Mouse (Mus musculus): Measurements from ENCODE around the gene Dlx6.

Gene Dlx6

GRCm38 (mm10) chr6:6877981-6878840 is 15.1 kb downstream of the Dlx6 start:
- DNase-seq: no peak

DNA sequence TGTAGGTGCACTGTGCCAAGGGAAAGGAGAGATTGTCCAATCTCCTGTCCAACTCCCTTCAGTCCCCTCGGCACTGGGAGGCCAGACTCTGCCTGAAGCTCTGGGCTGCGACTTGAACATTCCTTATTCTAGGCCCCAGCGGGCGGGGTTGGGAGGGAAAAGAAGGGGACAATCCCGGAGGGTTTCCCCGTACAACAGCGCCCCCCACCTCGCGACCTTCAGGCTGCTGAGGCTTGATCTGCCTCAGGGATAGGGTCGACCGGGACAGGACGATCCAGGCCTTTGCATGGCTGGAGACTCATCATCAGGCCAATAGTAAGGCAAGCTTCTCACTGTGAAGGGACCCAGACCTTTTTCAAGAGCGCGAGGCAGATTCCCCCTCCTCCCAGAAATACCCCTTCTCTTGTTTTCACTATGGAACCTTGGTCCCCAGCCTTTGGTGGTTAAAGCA is 15.7 kb downstream of the Dlx6 start:
- DNase-seq: no peak

GRCm38 (mm10) chr6:6879371-6880325 is 16.5 kb downstream of the Dlx6 start:
- DNase-seq: no peak

DNA sequence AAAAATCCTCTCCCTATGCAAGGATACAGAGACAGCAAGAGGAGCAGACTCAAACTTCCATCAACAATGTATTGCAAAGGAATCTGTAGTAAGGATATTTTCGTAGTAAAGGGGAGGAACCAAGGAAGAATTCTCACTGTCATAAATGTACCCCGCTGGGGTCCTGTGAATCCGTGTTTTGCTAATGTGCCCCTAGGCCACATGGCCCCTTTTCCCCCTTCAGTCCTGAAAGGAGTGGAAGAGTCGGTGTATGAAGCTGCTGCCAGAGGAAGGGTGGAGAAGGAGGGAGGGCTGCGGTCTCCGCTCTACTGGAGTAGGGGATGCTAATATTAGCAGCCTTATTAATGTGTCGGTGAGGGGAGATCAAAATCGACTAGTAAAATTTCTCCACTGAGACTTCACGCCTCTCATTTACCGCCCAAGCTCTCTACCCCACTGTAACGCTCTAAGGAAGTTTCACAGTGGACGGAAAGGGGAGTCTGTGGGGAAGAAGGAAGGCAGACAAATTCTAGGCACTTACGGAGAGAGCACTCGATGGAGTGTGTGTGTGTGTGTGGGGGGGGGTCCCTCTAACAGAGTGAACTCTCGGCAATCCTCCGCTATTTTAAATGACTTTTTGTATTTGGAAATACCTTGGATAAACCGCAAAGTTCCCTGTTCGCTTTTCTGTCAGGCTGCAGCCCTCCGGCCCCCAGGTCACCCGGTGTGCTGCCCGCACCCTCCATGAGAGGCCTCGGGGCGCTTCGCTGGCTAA is 17.4 kb downstream of the Dlx6 start:
- no peak for DNase-seq

- no peak for DNase-seq
Observed at GRCm38 (mm10) chr6:6881115-6881637, 18.0 kb downstream of the Dlx6 start.

- peak; percentile 48 for DNase-seq
Observed at GRCm38 (mm10) chr6:6881638-6882190, 18.6 kb downstream of the Dlx6 start, which contains the start of gene Dlx5. Dlx5 (minus strand) TSS chr6:6882085.

GRCm38 (mm10) chr6:6882266-6882797 is 19.2 kb downstream of the Dlx6 start:
- no peak for DNase-seq

DNA sequence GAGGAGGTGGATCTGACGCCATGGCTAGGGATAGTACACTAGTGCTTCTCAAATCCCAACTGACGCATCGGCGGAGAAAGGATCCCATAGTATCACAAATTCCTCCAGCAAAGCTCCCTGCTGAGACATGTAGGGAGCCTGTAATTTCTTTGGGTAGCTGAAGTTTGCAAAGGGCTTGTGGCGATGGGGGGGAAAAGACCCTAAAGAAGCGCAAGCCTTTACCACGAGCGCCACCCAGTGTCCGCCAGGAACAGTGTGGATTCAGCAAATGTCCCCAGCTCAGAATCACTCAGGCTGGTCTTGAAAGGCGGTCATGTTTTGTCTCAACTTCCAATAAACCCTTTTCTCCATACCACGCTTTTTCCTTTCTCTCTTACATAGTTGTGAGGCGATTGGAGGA is 21.8 kb downstream of the Dlx6 start:
- DNase-seq: peak; percentile 50

DNA sequence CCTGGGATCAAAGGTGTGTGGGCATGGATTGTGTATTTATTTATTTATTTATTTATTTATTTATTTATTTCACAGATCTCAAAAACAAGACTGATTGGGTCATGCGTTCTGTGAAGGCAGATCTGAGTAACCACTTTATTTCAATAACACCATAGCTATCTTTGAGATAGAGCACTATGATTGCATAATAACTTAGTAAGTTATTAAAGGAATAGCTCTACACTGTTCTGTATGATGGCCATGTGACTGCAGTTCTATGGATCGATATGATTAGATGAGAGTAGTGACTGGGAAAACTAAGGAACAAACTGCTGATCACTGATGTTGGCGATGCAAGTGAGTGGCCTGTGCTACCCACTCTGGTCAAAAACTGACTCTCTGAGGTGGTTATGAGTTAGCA is 23.1 kb downstream of the Dlx6 start:
- DNase-seq: no peak

GRCm38 (mm10) chr6:6890047-6890446 is 26.9 kb downstream of the Dlx6 start:
- DNase-seq: no peak

- peak; percentile 53 for DNase-seq
Observed at GRCm38 (mm10) chr6:6909586-6909985, 46.5 kb downstream of the Dlx6 start.

DNA sequence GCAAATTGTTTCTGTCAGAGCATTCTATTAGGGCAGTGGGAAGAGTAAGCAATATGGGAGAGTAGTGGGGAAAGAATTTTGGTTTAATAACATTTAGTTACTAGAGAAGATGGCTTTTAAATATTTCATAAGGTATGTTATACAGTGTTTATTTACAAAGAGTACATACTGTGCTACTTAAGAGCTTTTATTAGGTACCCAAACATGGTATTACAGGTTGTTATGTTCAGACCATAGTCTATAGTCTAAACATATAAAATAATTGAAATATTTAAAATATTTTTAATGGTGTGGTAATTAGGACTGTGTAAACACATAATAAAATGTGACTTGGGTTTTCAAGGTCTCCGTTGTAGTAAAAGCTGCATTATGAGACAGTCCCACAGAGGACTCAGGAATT is 51.2 kb downstream of the Dlx6 start:
- DNase-seq: no peak

DNA sequence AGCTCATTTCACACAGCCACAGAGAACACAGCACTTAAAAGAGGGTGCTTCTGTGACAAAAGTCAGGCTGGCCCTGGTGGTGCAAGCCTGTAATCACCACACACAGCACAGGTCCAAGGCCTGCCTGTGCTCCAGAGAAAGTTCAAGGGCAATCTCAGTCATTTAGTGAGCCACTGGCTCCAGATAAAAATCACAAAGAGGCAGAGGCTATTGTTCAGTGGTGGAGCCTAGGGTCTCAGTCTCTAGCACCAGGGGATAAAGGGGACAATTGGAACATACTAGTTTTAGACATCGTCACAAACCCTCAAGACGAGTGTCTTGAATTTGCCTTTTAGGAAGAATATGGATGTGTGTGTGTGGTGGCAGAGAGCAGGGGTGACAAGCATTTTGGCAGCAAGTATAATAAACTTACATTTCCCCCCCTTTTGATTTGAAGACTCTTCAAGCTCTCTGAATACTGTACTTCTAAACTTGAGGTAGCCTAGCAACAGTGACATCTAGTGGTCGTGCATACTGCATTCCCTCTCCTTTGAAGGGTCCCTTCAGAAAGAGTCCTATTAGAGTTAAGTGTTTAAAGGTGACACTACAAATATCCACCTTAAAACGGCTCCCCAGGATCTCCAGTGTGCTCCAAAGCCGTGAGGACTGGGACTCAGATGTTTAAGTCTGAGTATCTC is 51.9 kb downstream of the Dlx6 start:
- DNase-seq: peak; percentile 56

DNA sequence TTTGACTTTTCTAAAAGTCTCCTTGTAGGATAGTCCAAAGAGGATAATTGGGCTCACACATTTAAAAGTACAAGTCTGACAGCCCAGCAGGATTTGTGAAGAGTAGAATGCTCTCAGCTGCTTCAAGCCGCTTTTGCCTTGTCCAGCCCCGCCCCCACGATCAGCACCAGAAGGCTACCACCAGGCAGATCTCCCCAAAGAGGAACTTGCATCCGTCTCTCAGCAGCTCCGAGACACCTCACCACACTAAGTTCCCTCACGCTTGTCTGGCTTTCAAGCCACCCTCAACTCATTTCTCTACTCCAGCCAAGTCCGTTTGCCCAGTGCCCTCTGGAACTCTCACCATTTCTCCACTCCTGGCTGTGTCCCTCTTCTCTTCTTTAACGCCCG is 52.4 kb downstream of the Dlx6 start:
- no peak for DNase-seq

DNA sequence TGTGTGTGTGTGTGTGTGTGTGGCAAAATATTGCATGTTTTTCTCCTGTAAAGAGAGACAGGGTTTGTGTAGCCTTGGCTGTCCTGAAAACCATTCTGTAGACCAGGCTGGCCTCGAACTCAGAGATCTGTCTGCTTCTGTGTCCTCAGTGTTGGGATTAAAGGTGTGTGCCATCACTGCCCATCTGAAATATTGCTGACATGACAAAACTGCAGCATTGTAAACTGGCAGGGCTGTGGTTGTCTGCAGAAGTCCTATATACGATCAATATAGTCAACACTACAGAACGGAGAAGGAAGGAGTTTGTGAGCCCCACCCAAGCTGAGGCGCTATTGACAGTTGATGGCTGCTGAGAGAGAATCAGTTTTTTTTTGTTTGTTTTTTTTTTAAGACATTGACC is 54.2 kb downstream of the Dlx6 start:
- no peak for DNase-seq

Data from kidney, postnatal 14 days (tissue).